Mouse (Mus musculus) embryonic stem cell, embryonic (primary cell): ENCODE measurements around the gene BB287469.
"Not testable (repeated sequence)": the region's sequence is repeated elsewhere in the genome, so short reads cannot be mapped to it uniquely, and the experiment has no call there.

Experiments
- CTCF ChIA-PET, 4 experiments: fragments of 300-600 bp in 2 of 4; fragments of 350-600 bp in 2 of 4; sonication (Branson Sonifier 250); formaldehyde crosslinking; loops; one replicate each; lab custom pipeline; 2022; ENCODE audit warnings: inconsistent platforms in 2 of 4; lab: Charles Lee
- POLR2A ChIA-PET, 4 experiments: fragments of 300-600 bp in 2 of 4; fragments of 350-600 bp in 2 of 4; sonication (Branson Sonifier 250); formaldehyde crosslinking; loops; one replicate each; lab custom pipeline; 2022; ENCODE audit warnings: antibody characterized with exemption in 4 of 4, inconsistent platforms in 1 of 4; lab: Charles Lee

Gene BB287469

GRCm38 (mm10) chr12:87816277-87816676, at the start of gene BB287469:
BB287469 (plus strand) TSS chr12:87816577.
- POLR2A ChIA-PET, CTCF ChIA-PET: not testable (repeated sequence)

- CTCF ChIA-PET, POLR2A ChIA-PET: not testable (repeated sequence)
Measured at GRCm38 (mm10) chr12:87775655-87776054, 40.7 kb upstream of the BB287469 start, which contains the start of gene Gm21319. Gm21319 (minus strand) TSS chr12:87775755.

- CTCF ChIA-PET, POLR2A ChIA-PET: not testable (repeated sequence)
Measured at GRCm38 (mm10) chr12:87795212-87795611, 21.2 kb upstream of the BB287469 start, which contains the start of gene Gm21936. Gm21936 (plus strand) TSS chr12:87795512.

- CTCF ChIA-PET, POLR2A ChIA-PET: not testable (repeated sequence)
Measured at GRCm38 (mm10) chr12:87797971-87798370, 18.4 kb upstream of the BB287469 start.

- CTCF ChIA-PET, POLR2A ChIA-PET: not testable (repeated sequence)
Measured at GRCm38 (mm10) chr12:87842239-87842638, 25.9 kb downstream of the BB287469 start, which contains the start of gene Gm2001. Gm2001 (minus strand) TSS chr12:87842339.

- CTCF ChIA-PET, POLR2A ChIA-PET: not testable (repeated sequence)
Measured at GRCm38 (mm10) chr12:87850657-87851056, 34.3 kb downstream of the BB287469 start.

GRCm38 (mm10) chr12:87856067-87856466, 39.7 kb downstream of the BB287469 start:
- POLR2A ChIA-PET, CTCF ChIA-PET: not testable (repeated sequence)

GRCm38 (mm10) chr12:87861740-87862692, 45.6 kb downstream of the BB287469 start:
- POLR2A ChIA-PET, CTCF ChIA-PET: not testable (repeated sequence)

GRCm38 (mm10) chr12:87863638-87864037, 47.3 kb downstream of the BB287469 start:
- CTCF ChIA-PET, POLR2A ChIA-PET: not testable (repeated sequence)

- CTCF ChIA-PET, POLR2A ChIA-PET: not testable (repeated sequence)
Measured at GRCm38 (mm10) chr12:87864048-87864447, 47.7 kb downstream of the BB287469 start.
